Mouse (Mus musculus) lung, adult 2 months (tissue): ENCODE data around the gene Tagap.

Experiments used
- CTCF ChIP-seq: fragments of 200-500 bp; IDR thresholded peaks from 2 replicates; pipeline ENCODE4 v1.5.1; 2011; ENCODE audit warnings: mild to moderate bottlenecking, low read length, control low read depth; ENCODE audit not compliant: insufficient read depth
- POLR2A ChIP-seq: fragments of 200-500 bp; IDR thresholded peaks from 2 replicates; pipeline ENCODE4 v1.6.1; 2011; ENCODE audit warnings: low read depth, mild to moderate bottlenecking, control low read depth, low read length, borderline replicate concordance; ENCODE audit errors: extremely low read depth

- no peak for TF ChIP-seq CTCF
- no peak for TF ChIP-seq POLR2A
These were observed 33.1 kb upstream of the Tagap start for GRCm38 (mm10) chr17:7892676-7893075.
